Mouse (Mus musculus) bone marrow macrophage, adult 2 months (primary cell): Measurements from ENCODE around the gene Haspin.

Experiments used
- CTCF ChIP-seq: IDR thresholded peaks from 2 replicates; pipeline ENCODE4 v1.5.1; 2012; ENCODE audit warnings: low read depth, mild to moderate bottlenecking, low read length, moderate library complexity
- POLR2A ChIP-seq: IDR thresholded peaks from 2 replicates; pipeline ENCODE4 v1.6.1; 2012; ENCODE audit warnings: mild to moderate bottlenecking, low read depth, low read length, borderline replicate concordance

DNA sequence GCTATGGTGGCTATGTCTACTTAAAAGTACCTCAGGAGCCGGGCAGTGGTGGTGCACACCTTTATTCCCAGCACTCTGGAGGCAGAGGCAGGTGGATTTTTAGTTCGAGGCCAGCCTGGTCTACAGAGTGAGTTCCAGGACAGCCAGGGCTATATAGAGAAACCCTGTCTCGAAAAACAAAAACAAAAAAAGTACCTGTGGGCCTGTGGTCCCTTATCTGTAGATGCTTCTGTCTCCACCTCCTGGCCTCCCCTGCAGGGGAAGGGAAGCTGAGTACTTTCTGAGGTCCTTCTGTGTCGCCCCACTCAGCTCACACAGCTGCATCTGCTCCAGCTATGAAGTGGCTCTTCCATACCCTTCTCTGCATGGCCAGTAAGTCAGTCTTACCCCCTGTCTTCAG lies 47.8 kb downstream of the Haspin start, which contains the start of gene Itgae:
- no peak for TF ChIP-seq CTCF
- TF ChIP-seq POLR2A, result no peak
